10 mouse cellular contexts compared by ENCODE assay signal in genomic region chr11:95913959-95914566, GRCm38 (mm10). TPM values are rescaled to one million over a fixed set of nuclear protein-coding genes. Genes with fewer than 3 reads are reported as not detected.
DNase-seq lines count a peak whose midpoint lies in the region; ATAC-seq lines count a peak whose summit lies in the region.
"Had no signal": no experiment of that assay in that cellular context is flagged by ENCODE, and none has a peak within 500 bp of the region (broad histone marks: within the 10 kb centered on the region; RNA-seq: fewer than 3 reads in every experiment).

No protein-coding gene starts in this region.

- no peak for DNase-seq in kidney, adult 18-20 months
- no peak for DNase-seq in left cerebral cortex, postnatal 14 days (ENCODE audit: low spot score in 2 of 2)
- no peak for DNase-seq in frontal cortex, postnatal 14 days (ENCODE audit: low spot score in 2 of 2)
- no peak for DNase-seq in left cerebral cortex, adult 9 months (ENCODE audit: low spot score in 2 of 2)
- DNase-seq: cerebellum, adult 18-20 months had no signal

- peaks cover 66% of the 10 kb centered on the region for H3K27me3 ChIP-seq in kidney, embryonic 14.5 days (ENCODE audit: control insufficient read depth, insufficient read depth, low read length)
- peaks cover 90% of the 10 kb centered on the region for H3K27me3 ChIP-seq in embryonic facial prominence, embryonic 13.5 days
- H3K27me3 ChIP-seq in intestine, embryonic 16.5 days (replicated peaks; ENCODE audit: control insufficient read depth, insufficient read depth, low read length) = peaks cover 5% of the 10 kb centered on the region
- H3K27me3 ChIP-seq in neural tube, embryonic 12.5 days (replicated peaks) = peaks cover 67% of the 10 kb centered on the region

- H3K9ac ChIP-seq in kidney, embryonic 14.5 days (ENCODE audit: low read depth, low read length) = 0 out of 2 replicates have a peak overlapping the region, but pooled peaks have one; percentile 4
- H3K9ac ChIP-seq in embryonic facial prominence, embryonic 13.5 days = no peak overlapping the region
- peak overlapping the region; percentile 72 for H3K9ac ChIP-seq in intestine, embryonic 16.5 days (ENCODE audit: low read depth, low read length)
- H3K9ac ChIP-seq in neural tube, embryonic 12.5 days = no peak overlapping the region

- H3K4me3 ChIP-seq in kidney, embryonic 14.5 days (ENCODE audit: low read length) = peak overlapping the region; percentile 26
- peak overlapping the region; percentile 19 for H3K4me3 ChIP-seq in embryonic facial prominence, embryonic 13.5 days
- peak overlapping the region; percentile 54 for H3K4me3 ChIP-seq in intestine, embryonic 16.5 days (ENCODE audit: low read length)
- 0 out of 2 replicates have a peak overlapping the region, but pooled peaks have one; percentile 1 for H3K4me3 ChIP-seq in neural tube, embryonic 12.5 days

- peaks cover 12% of the 10 kb centered on the region for H3K4me1 ChIP-seq in kidney, embryonic 14.5 days (ENCODE audit: control insufficient read depth, insufficient read depth, low read length)
- peaks cover 17% of the 10 kb centered on the region for H3K4me1 ChIP-seq in embryonic facial prominence, embryonic 13.5 days
- H3K4me1 ChIP-seq in intestine, embryonic 16.5 days (ENCODE audit: control insufficient read depth, insufficient read depth, low read length) = peaks cover 4% of the 10 kb centered on the region
- H3K4me1 ChIP-seq in neural tube, embryonic 12.5 days = peaks cover 10% of the 10 kb centered on the region

- intact Hi-C loops in left cerebral cortex, postnatal 14 days (cut with DNase I) = no loop called here

- no peaks in the 10 kb centered on the region for H3K36me3 ChIP-seq in kidney, embryonic 14.5 days (ENCODE audit: control insufficient read depth, insufficient read depth, low read length)
- no peaks in the 10 kb centered on the region for H3K36me3 ChIP-seq in embryonic facial prominence, embryonic 13.5 days
- H3K36me3 ChIP-seq in intestine, embryonic 16.5 days (ENCODE audit: control insufficient read depth, insufficient read depth, low read length) = no peaks in the 10 kb centered on the region
- no peaks in the 10 kb centered on the region for H3K36me3 ChIP-seq in neural tube, embryonic 12.5 days
- H3K36me3 ChIP-seq: G1E had no signal

- ATAC-seq in kidney, embryonic 14.5 days (ENCODE audit: low FRiP score, low TSS enrichment) = no peak
- no peak for ATAC-seq in embryonic facial prominence, embryonic 13.5 days (ENCODE audit: insufficient number of reproducible peaks, insufficient read depth, low FRiP score, low TSS enrichment, low read depth)
- ATAC-seq in intestine, embryonic 16.5 days = peak; percentile 36; the same call in 1 of the 2 replicates
- no peak for ATAC-seq in neural tube, embryonic 12.5 days (ENCODE audit: low FRiP score, low read depth)

- H3K4me2 ChIP-seq in kidney, embryonic 14.5 days (replicated peaks; ENCODE audit: low read depth, low read length) = peak overlapping the region; percentile 39
- H3K4me2 ChIP-seq in embryonic facial prominence, embryonic 13.5 days = peak overlapping the region; percentile 44
- peak overlapping the region; percentile 48 for H3K4me2 ChIP-seq in intestine, embryonic 16.5 days (ENCODE audit: low read depth, low read length)
- peak overlapping the region; percentile 46 for H3K4me2 ChIP-seq in neural tube, embryonic 12.5 days (replicated peaks)

- H3K27ac ChIP-seq in kidney, embryonic 14.5 days (ENCODE audit: low read depth, low read length) = no peak overlapping the region
- H3K27ac ChIP-seq in embryonic facial prominence, embryonic 13.5 days = no peak overlapping the region
- peak overlapping the region; percentile 86 for H3K27ac ChIP-seq in intestine, embryonic 16.5 days (ENCODE audit: low read length)
- no peak overlapping the region for H3K27ac ChIP-seq in neural tube, embryonic 12.5 days

- 3% methylated on average over 14 of the region's 14 CpGs for WGBS in kidney, embryonic 14.5 days
- 2% methylated on average over 14 of the region's 14 CpGs for WGBS in embryonic facial prominence, embryonic 13.5 days
- WGBS in intestine, embryonic 16.5 days = 1% methylated on average over 14 of the region's 14 CpGs
- WGBS in neural tube, embryonic 12.5 days = 4% methylated on average over 14 of the region's 14 CpGs

- no peaks in the 10 kb centered on the region for H3K9me3 ChIP-seq in kidney, embryonic 14.5 days (ENCODE audit: control insufficient read depth, low read length)
- no peaks in the 10 kb centered on the region for H3K9me3 ChIP-seq in embryonic facial prominence, embryonic 13.5 days
- H3K9me3 ChIP-seq in intestine, embryonic 16.5 days (ENCODE audit: control insufficient read depth, low read length) = no peaks in the 10 kb centered on the region
- no peaks in the 10 kb centered on the region for H3K9me3 ChIP-seq in neural tube, embryonic 12.5 days
- H3K9me3 ChIP-seq: G1E had no signal

RNA-seq across cellular contexts. Expression of gene B4galnt2, which starts 0.6 kb away (rescaled TPM):
- polyA plus RNA-seq in kidney, embryonic 14.5 days (2014; fragmentation: Nextera tagmentation; extraction: Ambion mirVana) = 0.37 and 0.47 TPM in 2 replicates
- polyA plus RNA-seq in embryonic facial prominence, embryonic 13.5 days (2015; fragmentation: Nextera tagmentation; extraction: Ambion mirVana) = 0.11 and 0.45 TPM in 2 replicates
- 41.8 and 44.3 TPM in 2 replicates for polyA plus RNA-seq in intestine, embryonic 16.5 days (2015; fragmentation: Nextera tagmentation; extraction: Ambion mirVana)
- 0.11 TPM in 1 of 2 replicates, not detected in the other for polyA plus RNA-seq in neural tube, embryonic 12.5 days (2016; fragmentation: Nextera tagmentation; extraction: Ambion mirVana)
- total RNA-seq in left cerebral cortex, postnatal 14 days (2021) = not detected
- polyA plus RNA-seq: G1E had no signal

Comparison
In these comparisons a context has a peak if more than half of its experiments do, and no peak if none do; other contexts are left out.
1. H3K4me3 ChIP-seq: peak in every context shown above with its lines; median percentile 54 in intestine, embryonic 16.5 days; 26 in kidney, embryonic 14.5 days; 19 in embryonic facial prominence, embryonic 13.5 days; 1 in neural tube, embryonic 12.5 days.
2. H3K9ac ChIP-seq: peak in kidney, embryonic 14.5 days (single experiment) and intestine, embryonic 16.5 days (single experiment); none in embryonic facial prominence, embryonic 13.5 days (single experiment) and neural tube, embryonic 12.5 days (single experiment).
3. RNA of gene B4galnt2, which starts 0.6 kb away (polyA plus RNA-seq): 41.8 to 44.3 TPM in intestine, embryonic 16.5 days; 0.37 to 0.47 TPM in kidney, embryonic 14.5 days, 0.11 to 0.45 TPM in embryonic facial prominence, embryonic 13.5 days and 0.11 TPM in neural tube, embryonic 12.5 days; every median in the first group is over 10 times any median in the second.
4. Peak in every context shown above with its lines, with median percentiles within 50 percentile points of each other: H3K4me2 ChIP-seq.